Mouse (Mus musculus): ENCODE results near the gene Mrpl1.

Mrpl1 gene

DNA sequence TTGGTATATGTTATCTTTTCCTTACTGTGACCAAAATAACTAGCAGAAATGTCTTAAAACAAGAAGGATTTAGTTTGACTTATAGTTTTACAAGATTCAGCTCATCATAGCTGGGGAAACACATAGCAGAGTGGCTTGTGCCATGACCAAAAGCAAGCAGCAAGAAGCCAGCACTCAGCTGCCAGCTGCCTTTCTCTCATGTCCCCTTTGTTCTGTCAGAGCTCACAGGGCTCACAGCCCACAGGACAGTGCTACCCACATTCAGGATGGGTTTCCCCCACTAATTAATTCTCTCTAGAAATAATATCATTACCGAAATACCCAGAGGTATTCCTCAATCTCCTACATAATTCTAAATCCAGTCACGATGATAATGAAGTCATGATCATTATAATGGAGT, 1.8 kb upstream of the Mrpl1 start:
- DNase-seq (ENCODE audit: low spot score) = no peak

DNA sequence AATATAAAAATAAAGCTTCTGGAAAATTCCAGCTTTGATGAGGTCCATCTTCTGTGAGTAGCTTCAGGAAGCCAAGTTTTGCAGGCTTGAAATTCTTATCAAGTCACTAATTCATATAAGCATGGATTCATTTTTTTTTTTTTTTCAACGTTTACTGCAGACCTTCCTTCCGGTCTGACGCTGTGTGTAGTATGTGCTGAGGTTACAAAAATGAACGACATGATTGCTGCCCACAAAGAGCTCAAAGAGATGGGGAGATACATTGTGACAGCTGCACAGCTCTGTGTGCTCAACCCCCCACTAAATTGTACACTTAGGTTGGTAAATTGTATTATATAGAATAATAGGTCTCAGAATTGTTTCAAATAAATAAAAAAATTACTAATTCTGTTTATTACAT, 750 bp upstream of the Mrpl1 start:
- DNase-seq (ENCODE audit: low spot score) = no peak

- peak; percentile 91 for DNase-seq (ENCODE audit: low spot score)
Observed at GRCm38 (mm10) chr5:96209916-96210583, 757 bp downstream of the Mrpl1 start.

DNA sequence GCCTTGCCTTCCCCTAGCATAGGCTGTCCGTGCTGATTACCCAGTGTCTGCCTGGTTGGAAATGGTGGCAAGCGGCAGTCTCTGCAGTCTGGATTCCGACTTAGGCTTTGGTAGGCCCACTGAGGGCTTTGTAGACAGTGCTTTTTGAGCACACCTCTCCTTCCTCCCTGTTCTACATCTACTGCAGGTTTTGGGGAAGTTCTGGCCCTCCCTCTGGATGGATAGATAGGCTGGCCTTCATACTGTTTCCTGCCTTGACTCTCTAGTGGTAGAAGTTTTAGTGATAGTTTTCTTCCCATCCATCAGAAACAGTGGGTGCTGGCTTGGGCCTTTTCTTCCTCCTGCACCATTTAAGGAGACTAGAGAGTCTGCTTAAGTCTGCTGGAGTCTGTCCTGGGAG, 9.4 kb downstream of the Mrpl1 start:
- no peak for DNase-seq (ENCODE audit: low spot score)

GRCm38 (mm10) chr5:96219512-96219911, 10.2 kb downstream of the Mrpl1 start:
- DNase-seq (ENCODE audit: low spot score) = no peak

GRCm38 (mm10) chr5:96221298-96221697, 12.0 kb downstream of the Mrpl1 start:
- DNase-seq (ENCODE audit: low spot score) = no peak

DNA sequence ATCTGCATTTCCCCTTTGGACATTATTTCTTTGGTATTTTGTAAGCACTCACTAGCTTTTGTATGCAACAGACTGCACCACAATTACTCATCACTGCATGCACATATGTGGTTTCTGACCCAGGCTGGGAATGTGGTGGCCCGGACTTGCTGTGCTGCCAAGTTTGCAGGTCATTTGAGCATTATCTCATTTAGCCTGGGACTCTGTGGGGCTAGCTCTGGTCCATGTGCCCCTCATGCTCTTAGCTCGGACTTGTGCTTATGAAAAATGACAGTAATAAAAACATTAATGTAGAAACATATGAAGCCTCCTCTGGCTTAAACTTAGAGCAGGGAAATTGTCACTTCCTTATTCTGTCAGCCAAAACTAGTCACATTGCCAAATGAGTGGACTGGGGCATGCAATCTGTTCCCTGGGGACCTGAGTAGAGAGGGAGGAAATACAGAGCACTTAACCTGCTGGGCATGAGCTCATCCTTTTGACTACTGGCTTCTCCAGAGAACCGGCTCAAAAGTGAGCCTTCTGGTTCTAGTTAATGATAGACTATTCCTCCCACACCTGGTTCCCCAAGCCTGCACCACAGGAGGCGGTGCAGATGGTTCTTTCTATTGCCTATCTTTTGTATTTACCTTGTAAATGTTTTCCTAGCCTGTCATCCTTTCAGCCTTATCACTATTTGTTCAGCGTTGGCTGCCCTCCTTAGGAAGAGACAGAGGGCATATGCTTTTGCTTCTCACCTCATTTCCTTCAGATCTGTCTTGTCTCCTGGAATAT, 12.7 kb downstream of the Mrpl1 start:
- DNase-seq (ENCODE audit: low spot score) = no peak

- no peak for DNase-seq (ENCODE audit: low spot score)
Observed at GRCm38 (mm10) chr5:96222964-96223363, 13.7 kb downstream of the Mrpl1 start.

DNA sequence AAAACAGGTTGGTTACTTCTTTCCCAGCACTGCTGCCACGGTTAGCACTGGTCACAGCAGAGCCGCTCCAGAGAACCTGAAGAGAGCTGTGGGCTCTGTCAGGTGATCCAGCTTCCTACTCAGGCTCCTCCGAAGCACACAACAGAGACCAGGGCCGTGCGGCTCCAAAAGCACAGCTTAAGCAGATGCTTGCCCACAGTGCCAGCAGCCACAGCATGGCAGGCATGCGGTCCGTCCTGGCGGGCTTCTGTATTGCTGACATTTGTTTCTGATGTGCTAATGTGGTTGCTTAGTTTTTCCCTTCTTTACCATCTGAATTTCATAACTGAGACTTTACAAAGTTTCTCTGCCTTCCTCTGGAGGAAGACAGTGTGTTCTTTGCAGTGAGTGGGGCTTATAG, 17.2 kb downstream of the Mrpl1 start:
- no peak for DNase-seq (ENCODE audit: low spot score)

DNA sequence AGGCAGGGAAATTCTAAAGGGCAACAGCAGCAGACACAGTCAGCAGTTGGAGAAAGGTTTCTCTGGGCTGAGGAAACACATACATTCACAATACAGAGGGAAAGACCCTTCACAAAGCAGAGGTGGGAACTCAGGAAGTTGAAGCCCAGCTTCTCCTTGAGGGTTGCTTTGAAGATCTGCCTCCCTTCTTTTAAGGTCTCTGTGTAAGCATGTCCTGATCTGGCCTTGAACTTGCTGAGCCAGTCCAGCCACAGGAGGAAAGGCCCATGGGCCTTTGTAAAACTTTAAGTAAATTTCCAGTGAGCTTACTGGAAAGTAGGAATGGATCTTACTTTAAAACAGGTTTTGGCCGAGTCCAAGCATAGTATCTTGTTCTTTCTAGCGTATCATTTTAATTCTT, 19.7 kb downstream of the Mrpl1 start:
- DNase-seq (ENCODE audit: low spot score) = no peak

DNA sequence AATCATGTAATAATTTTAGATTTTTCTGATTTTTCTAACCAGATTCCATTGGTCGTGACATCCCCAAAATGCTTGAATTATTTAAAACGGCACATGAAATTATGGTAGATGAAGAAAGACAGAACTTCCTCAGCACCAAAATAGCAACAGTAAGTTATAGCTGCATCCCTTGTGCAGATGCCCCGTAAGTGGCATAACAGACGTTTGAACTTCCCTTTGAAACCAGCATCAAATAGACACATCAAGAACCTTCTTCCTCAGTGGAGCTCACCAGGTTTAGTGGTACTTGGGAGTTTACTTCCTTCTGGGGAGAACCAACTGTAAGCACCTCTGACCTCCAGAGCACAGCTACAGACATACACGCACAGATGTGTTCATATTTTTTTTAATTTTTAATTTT, 29.5 kb downstream of the Mrpl1 start:
- no peak for DNase-seq (ENCODE audit: low spot score)

DNA sequence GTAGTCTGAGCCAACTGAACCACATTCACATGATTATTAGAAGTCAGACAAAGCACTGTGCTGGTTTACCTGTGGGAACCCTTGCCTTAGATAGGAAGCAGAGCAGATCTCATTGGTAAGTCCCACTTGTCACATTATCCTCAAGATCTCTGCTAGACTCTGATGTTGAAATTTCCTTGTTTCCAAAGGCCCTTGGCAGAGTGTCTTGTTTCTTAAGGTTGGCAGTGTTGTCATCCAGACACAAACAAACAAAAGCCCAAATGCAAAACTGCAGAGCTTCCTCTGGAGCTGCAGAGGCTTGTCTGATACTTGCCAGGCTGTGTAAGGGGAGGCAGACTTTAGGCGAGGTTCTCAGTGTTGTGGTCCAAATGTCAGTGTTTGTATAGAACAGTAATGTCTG, 31.6 kb downstream of the Mrpl1 start:
- no peak for DNase-seq (ENCODE audit: low spot score)

GRCm38 (mm10) chr5:96244511-96244910, 35.2 kb downstream of the Mrpl1 start:
- DNase-seq (ENCODE audit: low spot score) = no peak

DNA sequence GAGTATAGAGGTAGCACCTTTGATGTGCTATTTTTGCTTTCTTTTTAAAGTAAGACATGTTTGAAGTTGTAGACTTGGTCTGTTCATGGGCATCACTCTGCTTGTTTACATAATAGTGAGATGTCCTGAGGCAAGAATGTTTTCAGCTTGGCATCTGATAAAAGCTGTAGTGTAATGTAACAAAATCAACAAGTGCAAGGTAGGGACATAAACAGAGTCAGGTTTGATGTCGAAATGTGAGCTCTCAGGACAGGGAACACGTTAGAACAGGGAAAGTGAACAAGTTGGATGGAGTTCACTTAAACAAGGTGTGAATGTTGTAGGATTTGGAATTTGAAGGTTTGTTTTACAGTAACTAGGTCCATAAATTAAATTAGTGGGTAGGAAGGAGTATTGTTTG, 44.7 kb downstream of the Mrpl1 start:
- no peak for DNase-seq (ENCODE audit: low spot score)

GRCm38 (mm10) chr5:96255166-96255565, 45.9 kb downstream of the Mrpl1 start:
- no peak for DNase-seq (ENCODE audit: low spot score)

DNA sequence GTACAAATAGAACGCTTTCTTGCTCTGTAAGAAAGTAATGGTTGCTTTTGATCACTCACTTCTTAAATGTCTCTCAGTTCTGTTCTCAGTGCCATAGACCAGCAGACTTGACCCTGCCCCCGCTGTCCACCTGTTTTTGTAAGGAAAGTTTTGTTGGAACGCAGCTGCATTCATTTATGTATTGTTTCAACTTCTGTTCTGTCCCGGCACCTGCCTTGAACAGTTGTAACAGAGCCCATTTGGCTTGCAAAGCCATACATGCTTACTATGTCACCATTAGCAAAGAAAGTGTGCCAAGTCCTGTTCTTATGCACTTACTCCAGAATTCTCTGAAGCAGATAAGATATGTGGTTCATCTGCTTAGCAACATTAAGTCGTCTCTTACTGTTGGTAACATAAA, 48.9 kb downstream of the Mrpl1 start:
- no peak for DNase-seq (ENCODE audit: low spot score)

- DNase-seq (ENCODE audit: low spot score) = peak; percentile 56
Observed at GRCm38 (mm10) chr5:96267017-96267702, 57.9 kb downstream of the Mrpl1 start.

DNA sequence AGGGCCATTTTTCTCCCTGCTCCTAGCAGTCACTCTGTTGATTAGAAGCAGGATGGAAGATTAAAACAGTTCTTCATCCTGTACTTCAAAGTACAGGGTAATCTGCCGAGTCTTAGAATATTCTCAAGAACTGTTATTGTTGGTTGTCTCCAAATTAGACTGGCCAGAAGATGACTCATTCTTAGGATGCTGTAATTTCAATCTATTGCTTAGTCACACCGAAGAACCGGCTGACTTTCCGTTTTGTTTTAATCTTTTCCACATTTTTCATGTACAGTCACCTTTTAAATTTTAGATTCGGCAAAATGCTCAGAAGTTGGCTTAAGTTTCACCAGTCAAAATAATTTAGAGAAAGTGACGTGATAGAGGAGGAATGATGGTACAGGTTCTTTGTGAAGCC, 61.8 kb downstream of the Mrpl1 start:
- no peak for DNase-seq (ENCODE audit: low spot score)

DNA sequence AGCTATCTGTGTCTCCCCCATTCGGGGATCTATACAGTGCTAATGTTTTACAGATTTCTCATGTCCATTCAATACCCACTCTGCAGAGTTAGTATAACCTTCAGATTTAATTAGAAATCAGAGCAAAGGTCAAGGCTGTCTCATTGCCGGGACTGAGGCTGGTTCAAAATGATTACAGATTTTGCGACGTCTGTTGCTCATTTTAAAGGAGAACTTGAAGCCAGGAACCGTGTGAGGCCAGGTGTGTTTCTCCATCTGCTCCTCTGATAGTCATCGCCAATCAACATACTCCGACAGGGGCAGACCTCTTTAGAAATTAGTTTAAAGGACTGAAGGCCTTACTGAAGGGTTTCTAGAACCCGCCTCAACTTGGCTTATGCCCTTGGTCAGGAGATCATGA, 96.5 kb downstream of the Mrpl1 start:
- no peak for DNase-seq (ENCODE audit: low spot score)

GRCm38 (mm10) chr5:96306271-96306670, 97.0 kb downstream of the Mrpl1 start:
- DNase-seq (ENCODE audit: low spot score) = no peak

- DNase-seq (ENCODE audit: low spot score) = no peak
Observed at GRCm38 (mm10) chr5:96306826-96307225, 97.5 kb downstream of the Mrpl1 start.

DNA sequence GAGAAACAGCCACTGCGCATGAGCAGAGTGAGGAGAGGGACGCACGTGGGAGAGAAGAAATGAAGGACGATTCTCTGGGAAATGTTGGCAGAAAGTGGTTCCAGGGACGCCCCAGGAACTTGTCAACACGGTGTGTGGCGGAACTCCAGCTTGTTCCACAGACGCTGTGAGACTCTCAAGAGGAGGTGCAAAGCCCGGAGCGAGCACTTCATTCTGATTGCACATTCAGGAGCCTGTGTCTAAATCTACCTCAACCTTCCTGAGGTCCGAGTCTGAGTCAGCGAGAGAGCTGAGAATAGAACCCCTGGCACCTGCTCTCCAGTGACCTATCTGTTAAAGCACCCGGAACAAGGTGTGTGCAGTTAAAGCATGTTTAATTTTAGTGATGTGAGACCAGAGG, 98.8 kb downstream of the Mrpl1 start:
- DNase-seq (ENCODE audit: low spot score) = no peak

DNA sequence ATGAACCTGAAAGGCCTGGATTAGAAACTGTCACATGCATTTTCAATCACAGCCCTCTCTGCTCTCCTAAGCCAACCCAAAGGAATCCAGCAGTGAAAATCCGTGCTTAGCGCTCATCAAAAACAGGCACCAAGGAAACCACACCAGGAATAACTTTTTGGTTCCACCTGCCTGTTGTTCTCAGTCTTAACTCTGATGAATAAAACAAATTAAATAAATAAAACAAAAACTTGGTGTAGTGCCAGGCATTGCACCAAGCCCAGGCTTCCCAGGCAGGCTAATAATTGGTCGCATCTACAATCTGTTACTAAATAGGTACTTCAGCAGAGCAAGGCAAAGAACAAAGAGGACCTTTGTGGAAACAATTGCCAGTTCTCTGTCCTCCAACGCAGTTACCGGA, 99.4 kb downstream of the Mrpl1 start:
- DNase-seq (ENCODE audit: low spot score) = no peak

Data from c-Kit-positive CD71-positive TER-119-positive erythroid progenitor cells, embryonic 14.5 days (primary cell).